Mouse (Mus musculus): ENCODE measurements around the gene Btbd35f11. TPM values are rescaled to one million over a fixed set of nuclear protein-coding genes. Genes with fewer than 3 reads are reported as not detected.

Gene Btbd35f11
- not detected in 2 replicates for polyA plus RNA-seq (2021; fragmentation: Nextera tagmentation)
- long read RNA-seq, experiment 1 = 0 reads
- long read RNA-seq, experiment 2 = 0 reads

GRCm38 (mm10) chrX:3443590-3443989 is at the start of gene Btbd35f11:
Btbd35f11 (minus strand) TSS chrX:3443690.

Other genes starting within 250 kb of the Btbd35f11 start
- not detected in 2 replicates for gene Btbd35f24, start 247.9 kb downstream of the Btbd35f11 start, polyA plus RNA-seq (2021; fragmentation: Nextera tagmentation)